Mouse (Mus musculus) gastrocnemius, postnatal 25 days (tissue): Measurements from ENCODE around the gene Plin1. TPM values are rescaled to one million over a fixed set of nuclear protein-coding genes. Genes with fewer than 3 reads are reported as not detected.

Experiments
- DNase-seq: peaks from one replicate; pipeline ENCODE4 v3.0.0; 2022
- total RNA-seq, 2 experiments: library from RNA; stranded (reverse); gene quantifications; 1 replicate in 1 of 2; 2 replicates in 1 of 2; pipeline ENCODE4 v1.2.3; 2021

The Plin1 gene
- total RNA-seq, 2 experiments from 2014 or later: 1.8 to 53.2 TPM

DNA sequence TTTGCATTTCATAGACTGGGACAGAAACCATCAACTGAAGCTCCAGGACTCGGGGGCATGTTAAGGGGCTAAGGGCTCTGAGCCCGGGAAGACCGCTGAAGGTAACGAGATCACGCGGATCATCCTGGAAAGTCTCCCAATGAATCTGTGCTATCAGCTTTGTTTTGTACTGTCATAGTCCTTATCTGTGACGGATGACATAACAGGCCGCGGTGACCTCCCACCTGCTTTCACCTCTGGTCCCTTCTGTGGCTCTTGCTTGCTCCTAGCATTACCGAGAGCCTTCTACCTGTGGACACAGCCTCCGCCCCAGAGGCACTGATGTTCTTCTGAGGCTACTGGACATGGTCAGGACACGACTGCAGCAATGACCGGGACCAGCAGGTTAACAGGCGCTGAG is 3.8 kb upstream of the Plin1 start:
- DNase-seq: no peak

DNA sequence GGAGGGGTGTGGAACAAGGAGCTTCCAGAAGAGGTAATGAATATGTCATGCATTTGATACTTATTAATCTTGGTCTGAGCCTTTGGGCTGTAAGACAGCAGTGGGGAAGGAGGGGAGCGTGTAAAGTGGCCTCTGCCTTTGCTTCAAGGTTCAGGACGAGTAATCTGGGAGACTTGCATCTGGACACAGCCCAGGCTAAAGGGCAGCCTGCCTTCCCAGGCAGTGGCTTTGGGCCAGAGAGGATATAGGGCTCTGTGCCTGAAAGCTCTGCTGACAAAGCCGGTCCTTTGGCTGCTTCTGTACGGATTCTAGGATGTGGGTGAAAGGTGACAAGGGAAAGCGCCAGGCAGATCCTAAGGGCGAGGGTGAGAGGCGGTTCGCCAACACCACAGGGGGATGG is 1.9 kb upstream of the Plin1 start:
- DNase-seq: peak; percentile 66

GRCm38 (mm10) chr7:79731438-79731837 is 1.3 kb downstream of the Plin1 start:
- DNase-seq: no peak

DNA sequence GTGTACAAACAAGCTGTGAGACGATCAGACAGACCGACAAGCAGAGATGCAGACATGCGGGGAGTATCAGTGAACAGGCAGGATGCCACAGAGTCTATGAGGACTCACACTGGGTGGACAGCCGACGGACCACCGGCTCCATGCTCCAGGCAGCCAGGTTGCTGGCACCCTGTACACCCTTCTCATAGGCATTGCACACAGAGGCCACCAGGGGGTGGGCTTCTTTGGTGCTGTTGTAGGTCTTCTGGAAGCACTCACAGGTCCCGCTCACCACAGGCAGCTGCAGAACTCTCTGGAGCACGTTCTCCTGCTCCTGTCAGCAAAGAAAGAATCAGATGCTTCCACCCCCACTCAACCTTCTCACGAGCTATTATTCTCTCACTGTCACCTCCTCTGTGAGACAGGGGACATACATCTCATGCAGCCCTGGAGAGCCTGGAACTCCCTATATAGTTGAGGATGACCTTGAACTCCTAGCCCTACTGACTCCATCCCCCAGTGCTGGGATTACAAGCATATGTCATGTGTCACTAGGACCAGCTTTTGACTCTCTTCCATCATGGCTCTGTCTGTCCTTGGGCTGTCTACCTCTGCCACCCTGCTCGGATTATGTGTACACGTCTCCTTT is 2.8 kb downstream of the Plin1 start:
- no peak for DNase-seq

- DNase-seq: peak; percentile 51
Observed at GRCm38 (mm10) chr7:79729169-79729568, 3.5 kb downstream of the Plin1 start.

DNA sequence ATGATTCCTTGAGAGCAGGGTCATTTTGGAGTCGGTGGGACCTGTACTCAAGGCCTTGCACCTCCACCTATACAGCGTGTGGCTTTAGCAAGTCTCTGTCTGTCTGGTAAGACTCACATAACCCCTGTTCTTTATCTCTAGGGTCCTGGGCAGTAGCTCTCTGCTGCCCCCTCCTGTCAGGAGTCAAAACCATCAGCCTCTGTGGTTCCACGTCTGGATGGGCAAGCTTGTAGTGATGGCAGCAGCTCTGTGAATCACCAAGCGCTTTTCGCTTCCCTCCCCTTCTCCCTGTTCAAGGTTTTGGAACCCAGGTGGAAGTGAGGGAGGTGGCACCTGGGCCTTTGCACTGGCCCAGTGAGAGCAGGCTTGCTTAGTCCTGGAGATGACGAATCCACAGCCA is 4.5 kb downstream of the Plin1 start:
- peak; percentile 36 for DNase-seq

- peak; percentile 34 for DNase-seq
Observed at GRCm38 (mm10) chr7:79727091-79727490, 5.6 kb downstream of the Plin1 start.

- DNase-seq: peak; percentile 57
Observed at GRCm38 (mm10) chr7:79721386-79721977, 11.2 kb downstream of the Plin1 start.

- peak; percentile 88 for DNase-seq
Observed at GRCm38 (mm10) chr7:79715187-79715981, 17.3 kb downstream of the Plin1 start, which contains the start of gene Kif7. Kif7 (minus strand) TSS chr7:79715720.

- DNase-seq: no peak
Observed at GRCm38 (mm10) chr7:79710831-79711230, 21.9 kb downstream of the Plin1 start.

DNA sequence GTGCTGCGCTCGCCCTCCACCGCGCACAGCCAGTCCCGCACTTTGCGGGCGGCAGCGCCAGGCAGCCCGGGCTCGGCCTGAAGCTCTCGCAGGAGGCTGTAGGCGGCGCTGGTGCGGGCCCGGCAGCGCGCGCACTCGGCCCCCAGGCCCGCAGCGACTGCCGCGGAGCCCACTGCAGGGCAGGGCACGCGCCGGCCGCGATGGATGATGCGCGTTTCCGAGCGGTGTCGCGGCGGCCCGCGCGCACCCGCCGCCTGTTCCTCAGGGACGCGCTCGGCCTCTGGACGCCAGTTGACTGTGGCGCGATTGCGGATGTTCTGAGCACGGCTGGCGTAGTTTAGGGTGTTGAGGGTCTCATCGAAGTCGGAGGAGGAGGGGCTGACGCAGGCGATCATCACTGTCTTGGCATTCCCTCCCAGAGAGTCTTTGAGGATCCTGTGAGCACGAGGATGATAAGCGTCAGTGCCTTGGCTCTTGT is 22.5 kb downstream of the Plin1 start:
- DNase-seq: no peak

DNA sequence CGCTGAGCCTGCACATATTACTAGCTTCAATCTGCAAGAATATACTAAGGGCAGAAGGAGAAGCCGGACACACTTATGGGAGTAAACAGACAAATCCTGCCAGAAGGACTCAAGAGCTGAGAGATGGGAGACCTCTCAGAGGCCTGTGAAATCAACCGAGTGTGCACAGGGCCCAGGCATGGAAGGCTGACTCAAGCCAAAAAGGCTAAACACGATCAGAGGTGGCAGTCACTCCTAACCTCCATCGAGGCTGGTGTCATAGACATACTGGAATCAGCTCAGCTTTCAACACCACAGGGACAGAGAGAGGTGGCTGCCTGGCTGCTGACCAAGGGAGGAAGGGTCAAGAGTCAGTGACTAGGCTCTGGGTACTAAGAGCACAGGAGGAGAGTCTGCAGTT is 27.5 kb downstream of the Plin1 start:
- DNase-seq: no peak

GRCm38 (mm10) chr7:79702755-79703154 is 29.9 kb downstream of the Plin1 start:
- no peak for DNase-seq

DNA sequence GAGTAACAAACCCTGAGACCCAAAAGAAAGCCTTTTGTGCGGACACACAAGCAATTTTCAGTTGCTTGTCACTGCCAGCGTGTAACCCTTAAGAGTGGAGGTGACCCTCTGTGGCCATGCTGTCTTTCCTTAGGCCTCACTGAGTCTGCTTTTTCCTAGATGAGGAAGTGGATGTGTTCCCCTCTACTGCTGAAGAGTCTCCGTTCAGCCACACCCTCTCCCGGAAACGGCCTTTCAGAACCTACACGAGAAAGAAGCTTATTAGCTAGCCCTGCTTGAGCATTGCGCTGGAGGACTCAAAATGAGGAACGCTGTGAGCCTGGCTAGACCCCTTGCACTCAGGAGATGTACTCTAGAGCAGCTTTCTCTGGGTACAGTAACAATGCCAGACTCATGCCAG is 36.2 kb downstream of the Plin1 start:
- no peak for DNase-seq

GRCm38 (mm10) chr7:79680231-79680630 is 52.5 kb downstream of the Plin1 start:
- DNase-seq: no peak

GRCm38 (mm10) chr7:79679186-79679585 is 53.5 kb downstream of the Plin1 start:
- DNase-seq: no peak

GRCm38 (mm10) chr7:79670900-79671604 is 61.7 kb downstream of the Plin1 start:
- DNase-seq: no peak

Other genes starting within 250 kb of the Plin1 start
- not detected for gene Rhcg, start 115.2 kb downstream of the Plin1 start, total RNA-seq
- gene Ticrr, start 72.7 kb downstream of the Plin1 start, total RNA-seq: under 1 TPM; 0.05 to 0.13 TPM
- gene Kif7, start 17.2 kb downstream of the Plin1 start, total RNA-seq: under 1 TPM; 0.59 to 0.91 TPM
- gene Pex11a, start 10.2 kb upstream of the Plin1 start, total RNA-seq: 10 to 100 TPM in 1 of 2 experiments, 1 to 10 TPM in 1; 8.8 to 11.8 TPM
- not detected for gene Wdr93, start 10.3 kb upstream of the Plin1 start, total RNA-seq
- not detected for gene Mesp1, start 60.9 kb upstream of the Plin1 start, total RNA-seq
- gene Mesp2, start 77.8 kb upstream of the Plin1 start, total RNA-seq: not detected
- gene Anpep, start 128.2 kb upstream of the Plin1 start, total RNA-seq: 1 to 10 TPM; 5.7 to 6.3 TPM
- gene Ap3s2, start 187.7 kb upstream of the Plin1 start, total RNA-seq: 10 to 100 TPM; 16.9 to 17.1 TPM
- 1 to 10 TPM; 3.6 to 3.8 TPM for gene Arpin, start 202.5 kb upstream of the Plin1 start, total RNA-seq